In genomic region chr5:21517562-21517961, GRCm38 (mm10) we compare ENCODE assay signal across 9 mouse cellular contexts. TPM values are rescaled to one million over a fixed set of nuclear protein-coding genes. Genes with fewer than 3 reads are reported as not detected.
DNase-seq lines count a peak whose midpoint lies in the region; ATAC-seq lines count a peak whose summit lies in the region.
"Had no signal": no experiment of that assay in that cellular context is flagged by ENCODE, and none has a peak within 500 bp of the region (broad histone marks: within the 10 kb centered on the region; RNA-seq: fewer than 3 reads in every experiment).

No protein-coding gene starts in this region.

- DNase-seq in lung, postnatal 25 days (ENCODE audit: low spot score), result peak; percentile 36
- DNase-seq in lung, postnatal 14 days, result no peak
- DNase-seq in induced T-regulatory cell, adult 2 months (ENCODE audit: low read depth), result peak; percentile 60
- peak; percentile 88 for DNase-seq in splenic B cell, adult 2 months (ENCODE audit: low read depth, low spot score)
- DNase-seq in testis, postnatal 14 days (ENCODE audit: low spot score), result no peak
- DNase-seq in heart, postnatal 10 days, result no peak
- DNase-seq: cerebellum, adult 2 months; kidney, postnatal 4 days had no signal

- ATAC-seq in CD4-positive, CD25-positive, alpha-beta regulatory T cell, adult 4 months, result peak; percentile 47

- H3K36me3 ChIP-seq in splenic B cell, adult 2 months (ENCODE audit: control insufficient read depth, insufficient read depth, low read length, poor library complexity, severe bottlenecking), result no peaks in the 10 kb centered on the region

- intact Hi-C loops in heart, postnatal 10 days (cut with DNase I), result no loop called here

- H3K27me3 ChIP-seq in splenic B cell, adult 2 months (ENCODE audit: control insufficient read depth, insufficient read depth, low read length, poor library complexity, severe bottlenecking), result no peaks in the 10 kb centered on the region

RNA-seq across cellular contexts. Expression of gene Lrrc17, which starts 25.8 kb away (rescaled TPM):
- not detected for polyA plus RNA-seq in CD4-positive, CD25-positive, alpha-beta regulatory T cell, adult 4 months (2017; shearing (Covaris generic))
- total RNA-seq in heart, postnatal 10 days (2021), result 10 to 100 TPM; 13.4 to 14.7 TPM

Comparison
In these comparisons a context has a peak if more than half of its experiments do, and no peak if none do; other contexts are left out.
1. DNase-seq: peak in lung, postnatal 25 days (single experiment), induced T-regulatory cell, adult 2 months (single experiment) and splenic B cell, adult 2 months (single experiment); none in lung, postnatal 14 days (single experiment), testis, postnatal 14 days (single experiment) and heart, postnatal 10 days (0 of 2).